8 mouse cellular contexts compared by ENCODE assay signal in genomic region chr2:119745281-119745680, GRCm38 (mm10). TPM values are rescaled to one million over a fixed set of nuclear protein-coding genes. Genes with fewer than 3 reads are reported as not detected.
DNase-seq lines count a peak whose midpoint lies in the region; ATAC-seq lines count a peak whose summit lies in the region.

No protein-coding gene starts in this region.

- H3K27me3 ChIP-seq in kidney, embryonic 15.5 days: peaks cover 64% of the 10 kb centered on the region

- DNase-seq in kidney, postnatal 14 days: peak; percentile 34
- peak; percentile 41 for DNase-seq in R1 (ENCODE audit: low read depth, low spot score)
- peak; percentile 19 for DNase-seq in embryo, embryonic 9.5 days (ENCODE audit: extremely low spot score)
- DNase-seq in lung, postnatal 14 days: peak; percentile 24
- DNase-seq in left cerebral cortex, adult 18-20 months (ENCODE audit: low spot score in 2 of 2): no peak
- DNase-seq in cerebellum, adult 8-10 months: no peak
- DNase-seq in layer of hippocampus, adult 11-12 months (ENCODE audit: low spot score): no peak

- no peaks in the 10 kb centered on the region for H3K36me3 ChIP-seq in kidney, embryonic 15.5 days

- 10% methylated on average over 1 of the region's 1 CpGs for WGBS in kidney, embryonic 15.5 days

- ATAC-seq in kidney, embryonic 15.5 days (replicated peaks; ENCODE audit: low FRiP score): no peak

- H3K4me3 ChIP-seq in kidney, embryonic 15.5 days (replicated peaks): no peak overlapping the region

- no peaks in the 10 kb centered on the region for H3K9me3 ChIP-seq in kidney, embryonic 15.5 days (replicated peaks)

- no peak overlapping the region for H3K9ac ChIP-seq in kidney, embryonic 15.5 days

- no peak overlapping the region for H3K27ac ChIP-seq in kidney, embryonic 15.5 days

- H3K4me2 ChIP-seq in kidney, embryonic 15.5 days: no peak overlapping the region

- H3K4me1 ChIP-seq in kidney, embryonic 15.5 days: peaks cover 47% of the 10 kb centered on the region

RNA-seq across cellular contexts. Expression of gene Itpka, which starts 3.1 kb away (rescaled TPM):
- 1.2 and 1.5 TPM in 2 replicates for polyA plus RNA-seq in kidney, embryonic 15.5 days (2015; fragmentation: Nextera tagmentation; extraction: Ambion mirVana)
- 100 to 1,000 TPM; 179 to 201 TPM for total RNA-seq in left cerebral cortex, adult 18-20 months (2021)

RNA-seq across cellular contexts. Expression of gene Ltk, which starts 14.9 kb away (rescaled TPM):
- 0.53 and 0.95 TPM in 2 replicates for polyA plus RNA-seq in kidney, embryonic 15.5 days (2015; fragmentation: Nextera tagmentation; extraction: Ambion mirVana)
- total RNA-seq in left cerebral cortex, adult 18-20 months (2021): 10 to 100 TPM; 21.4 to 22.9 TPM

RNA-seq across cellular contexts. Expression of gene Rpap1, which starts 42.1 kb away (rescaled TPM):
- polyA plus RNA-seq in kidney, embryonic 15.5 days (2015; fragmentation: Nextera tagmentation; extraction: Ambion mirVana): 29.9 and 34.1 TPM in 2 replicates
- 10 to 100 TPM; 17.8 to 20.5 TPM for total RNA-seq in left cerebral cortex, adult 18-20 months (2021)

RNA-seq across cellular contexts. Expression of gene Tyro3, which starts 52.3 kb away (rescaled TPM):
- polyA plus RNA-seq in kidney, embryonic 15.5 days (2015; fragmentation: Nextera tagmentation; extraction: Ambion mirVana): 12.3 and 13.0 TPM in 2 replicates
- total RNA-seq in left cerebral cortex, adult 18-20 months (2021): 100 to 1,000 TPM; 192 to 195 TPM

Comparison
In these comparisons a context has a peak if more than half of its experiments do, and no peak if none do; other contexts are left out.
1. DNase-seq: peak in kidney, postnatal 14 days (single experiment), R1 (single experiment), embryo, embryonic 9.5 days (single experiment) and lung, postnatal 14 days (single experiment); none in left cerebral cortex, adult 18-20 months (0 of 2), cerebellum, adult 8-10 months (single experiment) and layer of hippocampus, adult 11-12 months (single experiment).